Mouse (Mus musculus): ENCODE measurements around the gene Rps9. TPM values are rescaled to one million over a fixed set of nuclear protein-coding genes. Genes with fewer than 3 reads are reported as not detected.
A peak's percentile ranks its signal among the peaks of the same experiment; 100 is the strongest.
"Not testable (repeated sequence)": the region's sequence is repeated elsewhere in the genome, so short reads cannot be mapped to it uniquely, and the experiment has no call there.

Gene Rps9
- polyA plus RNA-seq, 1 experiment from 2014 or later = 1,414 TPM

GRCm38 (mm10) chr7:3684698-3685097 is 19.1 kb upstream of the Rps9 start:
- no peaks in the 10 kb centered on the region for H3K27me3 ChIP-seq (replicated peaks; ENCODE audit: low read depth, poor library complexity, severe bottlenecking)
- DNase-seq (ENCODE audit: low spot score) = no peak
- H3K36me3 ChIP-seq (replicated peaks) = peaks cover 74% of the 10 kb centered on the region
- H3K9me3 ChIP-seq = no peaks in the 10 kb centered on the region
- WGBS = 93% methylated on average over 8 of the region's 8 CpGs
- no peaks in the 10 kb centered on the region; the same call in 1 of the 2 replicates for H3K4me1 ChIP-seq
- H3K27ac ChIP-seq (replicated peaks) = no peak overlapping the region
- no peak overlapping the region for H3K4me3 ChIP-seq

GRCm38 (mm10) chr7:3685400-3686187 is 18.2 kb upstream of the Rps9 start:
- WGBS = 81% methylated on average over 31 of the region's 31 CpGs
- Histone ChIP-seq H3K27me3 (replicated peaks; ENCODE audit: low read depth, poor library complexity, severe bottlenecking) (no peaks in the 10 kb centered on the region), H3K27ac (replicated peaks) (no peak overlapping the region), H3K4me1 (no peaks in the 10 kb centered on the region; the same call in 1 of the 2 replicates), H3K9me3 (no peaks in the 10 kb centered on the region), H3K36me3 (replicated peaks) (peaks cover 76% of the 10 kb centered on the region), H3K4me3 (no peak overlapping the region)
- no peak for DNase-seq (ENCODE audit: low spot score)

GRCm38 (mm10) chr7:3691919-3692318 is 11.9 kb upstream of the Rps9 start:
- H3K36me3 ChIP-seq (replicated peaks) = peaks cover 49% of the 10 kb centered on the region
- H3K4me3 ChIP-seq = peak overlapping the region; percentile 85
- no peak for DNase-seq (ENCODE audit: low spot score)
- WGBS = 35% methylated on average over 3 of the region's 3 CpGs
- H3K27me3 ChIP-seq (replicated peaks; ENCODE audit: low read depth, poor library complexity, severe bottlenecking) = no peaks in the 10 kb centered on the region
- H3K27ac ChIP-seq (replicated peaks) = peak overlapping the region; percentile 95
- H3K9me3 ChIP-seq = no peaks in the 10 kb centered on the region
- H3K4me1 ChIP-seq = peaks cover 25% of the 10 kb centered on the region

GRCm38 (mm10) chr7:3692382-3692986 is 11.3 kb upstream of the Rps9 start, which contains the start of gene Tsen34:
TSS of gene Tsen34 (plus strand) at chr7:3692863.
- under 1% methylated on average over 49 of the region's 49 CpGs for WGBS
- Histone ChIP-seq H3K27me3 (replicated peaks; ENCODE audit: low read depth, poor library complexity, severe bottlenecking) (no peaks in the 10 kb centered on the region), H3K27ac (replicated peaks) (peak within 1 kb of the TSS; percentile 95), H3K4me1 (peaks cover 25% of the 10 kb centered on the region), H3K36me3 (replicated peaks) (peaks cover 49% of the 10 kb centered on the region), H3K9me3 (no peaks in the 10 kb centered on the region), H3K4me3 (peak within 1 kb of the TSS; percentile 85)
- DNase-seq (ENCODE audit: low spot score) = no peak

GRCm38 (mm10) chr7:3692987-3693808 is 10.6 kb upstream of the Rps9 start, which contains the start of gene Mboat7:
TSS of gene Mboat7 (minus strand) at chr7:3693523.
- peaks cover 25% of the 10 kb centered on the region for H3K4me1 ChIP-seq
- H3K4me3 ChIP-seq = peak within 1 kb of the TSS; percentile 85
- H3K27me3 ChIP-seq (replicated peaks; ENCODE audit: low read depth, poor library complexity, severe bottlenecking) = no peaks in the 10 kb centered on the region
- H3K27ac ChIP-seq (replicated peaks) = peak within 1 kb of the TSS; percentile 95
- under 1% methylated on average over 55 of the region's 55 CpGs for WGBS
- H3K36me3 ChIP-seq (replicated peaks) = peaks cover 49% of the 10 kb centered on the region
- H3K9me3 ChIP-seq = no peaks in the 10 kb centered on the region
- peak; percentile 96 for DNase-seq (ENCODE audit: low spot score)

GRCm38 (mm10) chr7:3693809-3694075 is 10.1 kb upstream of the Rps9 start:
- no peaks in the 10 kb centered on the region for H3K27me3 ChIP-seq (replicated peaks; ENCODE audit: low read depth, poor library complexity, severe bottlenecking)
- peaks cover 50% of the 10 kb centered on the region for H3K36me3 ChIP-seq (replicated peaks)
- peak overlapping the region; percentile 85 for H3K4me3 ChIP-seq
- peak overlapping the region; percentile 95 for H3K27ac ChIP-seq (replicated peaks)
- WGBS = under 1% methylated on average over 18 of the region's 18 CpGs
- DNase-seq (ENCODE audit: low spot score) = no peak
- H3K4me1 ChIP-seq = peaks cover 25% of the 10 kb centered on the region
- no peaks in the 10 kb centered on the region for H3K9me3 ChIP-seq

- Histone ChIP-seq H3K9me3 (no peaks in the 10 kb centered on the region), H3K4me3 (peak overlapping the region; percentile 85), H3K4me1 (peaks cover 25% of the 10 kb centered on the region), H3K36me3 (replicated peaks) (peaks cover 52% of the 10 kb centered on the region), H3K27ac (replicated peaks) (peak overlapping the region; percentile 95), H3K27me3 (replicated peaks; ENCODE audit: low read depth, poor library complexity, severe bottlenecking) (no peaks in the 10 kb centered on the region)
- DNase-seq (ENCODE audit: low spot score) = peak; percentile 84
- 1% methylated on average over 55 of the region's 55 CpGs for WGBS
These were observed 9.5 kb upstream of the Rps9 start for GRCm38 (mm10) chr7:3694076-3694948.

- not testable (repeated sequence) for H3K27me3 ChIP-seq (replicated peaks; ENCODE audit: low read depth, poor library complexity, severe bottlenecking); H3K9me3 ChIP-seq
- Histone ChIP-seq H3K4me1 (peaks cover 25% of the 10 kb centered on the region), H3K4me3 (peak overlapping the region; percentile 85), H3K27ac (replicated peaks) (peak overlapping the region; percentile 95), H3K36me3 (replicated peaks) (peaks cover 56% of the 10 kb centered on the region)
- WGBS = 11% methylated on average over 9 of the region's 9 CpGs
- peak; percentile 21 for DNase-seq (ENCODE audit: low spot score)
These were observed 8.9 kb upstream of the Rps9 start for GRCm38 (mm10) chr7:3694949-3695305.

- H3K4me3 ChIP-seq = no peak overlapping the region
- 96% methylated on average over 6 of the region's 6 CpGs for WGBS
- peaks cover 12% of the 10 kb centered on the region for H3K4me1 ChIP-seq
- peaks cover 65% of the 10 kb centered on the region for H3K36me3 ChIP-seq (replicated peaks)
- H3K9me3 ChIP-seq = no peaks in the 10 kb centered on the region
- H3K27ac ChIP-seq (replicated peaks) = no peak overlapping the region
- no peaks in the 10 kb centered on the region for H3K27me3 ChIP-seq (replicated peaks; ENCODE audit: low read depth, poor library complexity, severe bottlenecking)
- DNase-seq (ENCODE audit: low spot score) = no peak
These were observed 5.3 kb upstream of the Rps9 start for GRCm38 (mm10) chr7:3698471-3698870.

- Histone ChIP-seq H3K27ac (replicated peaks) (peak overlapping the region; percentile 96), H3K9me3 (no peaks in the 10 kb centered on the region), H3K36me3 (replicated peaks) (peaks cover 77% of the 10 kb centered on the region), H3K4me1 (peaks cover 13% of the 10 kb centered on the region), H3K27me3 (replicated peaks; ENCODE audit: low read depth, poor library complexity, severe bottlenecking) (no peaks in the 10 kb centered on the region), H3K4me3 (peak overlapping the region; percentile 87)
- WGBS = 19% methylated on average over 6 of the region's 6 CpGs
- no peak for DNase-seq (ENCODE audit: low spot score)
These were observed 480 bp upstream of the Rps9 start for GRCm38 (mm10) chr7:3703148-3703878.

GRCm38 (mm10) chr7:3704475-3704874 is 682 bp downstream of the Rps9 start:
- WGBS = under 1% methylated on average over 20 of the region's 20 CpGs
- Histone ChIP-seq H3K27me3 (replicated peaks; ENCODE audit: low read depth, poor library complexity, severe bottlenecking) (no peaks in the 10 kb centered on the region), H3K36me3 (replicated peaks) (peaks cover 66% of the 10 kb centered on the region), H3K4me1 (peaks cover 13% of the 10 kb centered on the region), H3K27ac (replicated peaks) (peak overlapping the region; percentile 96), H3K9me3 (no peaks in the 10 kb centered on the region), H3K4me3 (peak overlapping the region; percentile 87)
- no peak for DNase-seq (ENCODE audit: low spot score)
